Mouse (Mus musculus): ENCODE data around the gene Arhgap8.

DNA sequence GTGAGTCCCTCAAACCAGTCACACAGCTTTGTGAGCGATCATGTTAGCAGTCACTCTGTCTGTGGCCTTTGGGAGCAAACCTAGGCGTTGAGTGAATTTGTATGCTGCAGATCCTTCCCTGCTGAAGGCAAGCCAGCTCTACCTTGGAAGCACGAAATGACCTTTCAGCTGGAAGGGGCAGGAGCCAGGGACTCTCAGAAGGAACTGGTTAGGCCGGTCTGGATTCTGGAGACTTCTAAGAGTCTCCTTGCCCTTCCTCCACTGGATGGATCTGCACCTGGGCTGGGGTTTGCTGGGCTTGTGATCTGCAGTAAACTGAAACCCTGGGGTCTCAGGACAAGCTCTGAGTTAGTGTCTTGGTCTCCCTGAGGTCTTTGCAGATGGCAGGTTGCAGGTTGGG, 4.3 kb downstream of the Arhgap8 start:
- no peak for TF ChIP-seq HCFC1 (IDR thresholded peaks at IDR 0.05; ENCODE audit: borderline replicate concordance, insufficient read depth, low read length)
- no peak for TF ChIP-seq ZC3H11A (IDR thresholded peaks at IDR 0.05; ENCODE audit: borderline replicate concordance, low read depth, low read length)
- TF ChIP-seq MAFK (IDR thresholded peaks at IDR 0.05; ENCODE audit: insufficient read depth, low read depth, low read length), result no peak
